In genomic region chr3:144253018-144253417, GRCm38 (mm10) we compare ENCODE assay signal across 24 mouse cellular contexts. TPM values are rescaled to one million over a fixed set of nuclear protein-coding genes. Genes with fewer than 3 reads are reported as not detected.
DNase-seq lines count a peak whose midpoint lies in the region; ATAC-seq and TF ChIP-seq lines count a peak whose summit lies in the region.
"Had no signal": no experiment of that assay in that cellular context is flagged by ENCODE, and none has a peak within 500 bp of the region (broad histone marks: within the 10 kb centered on the region; RNA-seq: fewer than 3 reads in every experiment).

No protein-coding gene starts in this region.

- H3K9ac ChIP-seq in stomach, postnatal 0 days (ENCODE audit: low read length): no peak overlapping the region
- H3K9ac ChIP-seq in lung, postnatal 0 days (replicated peaks; ENCODE audit: low read depth): no peak overlapping the region
- H3K9ac ChIP-seq: forebrain, postnatal 0 days; heart, embryonic 12.5 days; hindbrain, embryonic 15.5 days; intestine, embryonic 15.5 days; liver, embryonic 15.5 days; lung, embryonic 15.5 days; stomach, embryonic 15.5 days had no signal

- peak; percentile 59 for DNase-seq in CD4-positive helper T cell, adult 2 months (ENCODE audit: low read depth, low spot score)
- peak; percentile 64 for DNase-seq in thymus, postnatal 14 days
- no peak for DNase-seq in stomach, postnatal 0 days (ENCODE audit: low spot score)
- DNase-seq in lung, postnatal 0 days (ENCODE audit: low spot score): no peak
- no peak for DNase-seq in cerebellum, adult 2 months
- DNase-seq: adrenal gland, postnatal 10 days; cerebellum, adult 9-10 months; forebrain, postnatal 0 days; gastrocnemius, postnatal 14 days; kidney, adult 8-10 months; kidney, postnatal 10 days; liver; lung, postnatal 4 days had no signal

- H3K4me1 ChIP-seq in stomach, postnatal 0 days (replicated peaks; ENCODE audit: control insufficient read depth, insufficient read depth): no peaks in the 10 kb centered on the region
- no peaks in the 10 kb centered on the region for H3K4me1 ChIP-seq in lung, postnatal 0 days (ENCODE audit: insufficient read depth, low read depth, low read length)
- H3K4me1 ChIP-seq in cerebellum, adult 2 months (ENCODE audit: control insufficient read depth, insufficient read depth, low read length): no peaks in the 10 kb centered on the region
- H3K4me1 ChIP-seq: hindbrain, embryonic 15.5 days; liver, embryonic 15.5 days; stomach, embryonic 15.5 days had no signal

- TF ChIP-seq POLR2A in cerebellum, adult 2 months (IDR thresholded peaks at IDR 0.05; ENCODE audit: borderline replicate concordance, insufficient read depth, low read length): no peak

- TF ChIP-seq EP300 in stomach, postnatal 0 days (optimal IDR thresholded peaks at IDR 0.05): no peak
- TF ChIP-seq EP300 in lung, postnatal 0 days (IDR thresholded peaks at IDR 0.05): no peak

- H3K27ac ChIP-seq in stomach, postnatal 0 days (replicated peaks): no peak overlapping the region
- H3K27ac ChIP-seq in lung, postnatal 0 days (ENCODE audit: low read length): no peak overlapping the region
- no peak overlapping the region for H3K27ac ChIP-seq in cerebellum, adult 2 months (ENCODE audit: insufficient read depth, low read length)
- H3K27ac ChIP-seq: embryonic facial prominence, embryonic 10.5 days; hindbrain, embryonic 15.5 days; intestine, embryonic 15.5 days; limb, embryonic 10.5 days; liver, embryonic 15.5 days; lung, embryonic 15.5 days; stomach, embryonic 15.5 days had no signal

- H3K27me3 ChIP-seq in stomach, postnatal 0 days (ENCODE audit: control insufficient read depth, insufficient read depth, low read length): no peaks in the 10 kb centered on the region
- no peaks in the 10 kb centered on the region for H3K27me3 ChIP-seq in lung, postnatal 0 days (replicated peaks; ENCODE audit: insufficient read depth, low read length)
- H3K27me3 ChIP-seq in cerebellum, adult 2 months (ENCODE audit: control insufficient read depth, insufficient read depth, low read length): no peaks in the 10 kb centered on the region
- H3K27me3 ChIP-seq: heart, embryonic 12.5 days; hindbrain, embryonic 15.5 days; intestine, embryonic 15.5 days; liver, embryonic 15.5 days; lung, embryonic 15.5 days; stomach, embryonic 15.5 days had no signal

- peak; percentile 76 for ATAC-seq in activated CD4-positive, CD25-positive, alpha-beta regulatory T cell, adult 4 months
- ATAC-seq in megakaryocyte progenitor cell, adult 5-6 weeks (replicated peaks; ENCODE audit: poor library complexity): peak; percentile 29
- no peak for ATAC-seq in stomach, postnatal 0 days (ENCODE audit: low FRiP score, low TSS enrichment)
- no peak for ATAC-seq in lung, postnatal 0 days
- ATAC-seq: forebrain, postnatal 0 days; intestine, embryonic 15.5 days had no signal

- no peak for TF ChIP-seq CTCF in stomach, postnatal 0 days (IDR thresholded peaks at IDR 0.05; ENCODE audit: low read depth)
- no peak for TF ChIP-seq CTCF in lung, postnatal 0 days (IDR thresholded peaks at IDR 0.05)
- TF ChIP-seq CTCF in cerebellum, adult 2 months (IDR thresholded peaks at IDR 0.05; ENCODE audit: borderline replicate concordance, insufficient read depth, low read depth, low read length): no peak

- no peak overlapping the region for H3K4me2 ChIP-seq in stomach, postnatal 0 days (replicated peaks; ENCODE audit: low read depth)
- H3K4me2 ChIP-seq in lung, postnatal 0 days (replicated peaks; ENCODE audit: low read depth, low read length): no peak overlapping the region
- H3K4me2 ChIP-seq: heart, embryonic 12.5 days; hindbrain, embryonic 15.5 days; intestine, embryonic 15.5 days; liver, embryonic 15.5 days; lung, embryonic 15.5 days; midbrain, embryonic 11.5 days; stomach, embryonic 15.5 days had no signal

- 56% methylated on average over 6 of the region's 6 CpGs for WGBS in stomach, postnatal 0 days
- 55% methylated on average over 6 of the region's 6 CpGs for WGBS in lung, postnatal 0 days
- WGBS in cerebellum, adult 2 months: 80% methylated on average over 6 of the region's 6 CpGs

- H3K9me3 ChIP-seq in stomach, postnatal 0 days (ENCODE audit: control insufficient read depth, low read length): no peaks in the 10 kb centered on the region
- no peaks in the 10 kb centered on the region for H3K9me3 ChIP-seq in lung, postnatal 0 days (ENCODE audit: low read length)
- H3K9me3 ChIP-seq: embryonic facial prominence, embryonic 10.5 days; heart, embryonic 12.5 days; hindbrain, embryonic 15.5 days; intestine, embryonic 15.5 days; limb, embryonic 10.5 days; liver, embryonic 15.5 days; lung, embryonic 15.5 days; stomach, embryonic 15.5 days had no signal

- H3K36me3 ChIP-seq in stomach, postnatal 0 days (ENCODE audit: control insufficient read depth, insufficient read depth, low read length): no peaks in the 10 kb centered on the region
- H3K36me3 ChIP-seq in lung, postnatal 0 days (ENCODE audit: insufficient read depth, low read length): no peaks in the 10 kb centered on the region
- H3K36me3 ChIP-seq: embryonic facial prominence, embryonic 10.5 days; heart, embryonic 12.5 days; hindbrain, embryonic 15.5 days; intestine, embryonic 15.5 days; limb, embryonic 10.5 days; liver, embryonic 15.5 days; lung, embryonic 15.5 days; stomach, embryonic 15.5 days had no signal

- no peak overlapping the region for H3K4me3 ChIP-seq in stomach, postnatal 0 days (ENCODE audit: low read depth, low read length)
- H3K4me3 ChIP-seq in lung, postnatal 0 days (ENCODE audit: low read depth, low read length): no peak overlapping the region
- no peak overlapping the region for H3K4me3 ChIP-seq in cerebellum, adult 2 months (replicated peaks; ENCODE audit: insufficient read depth, low read depth, low read length)
- H3K4me3 ChIP-seq: embryonic facial prominence, embryonic 10.5 days; heart, embryonic 12.5 days; hindbrain, embryonic 15.5 days; intestine, embryonic 15.5 days; limb, embryonic 10.5 days; liver, embryonic 15.5 days; lung, embryonic 15.5 days; stomach, embryonic 15.5 days had no signal

RNA-seq across cellular contexts. Expression of gene Lmo4, which starts 48.0 kb away (rescaled TPM):
- polyA plus RNA-seq in activated CD4-positive, CD25-positive, alpha-beta regulatory T cell, adult 4 months (2017; shearing (Covaris generic)): 10 to 100 TPM in 1 of 2 experiments, 1 to 10 TPM in 1; 8.6 to 12.0 TPM
- total RNA-seq in megakaryocyte progenitor cell, adult 5-6 weeks (2015): 147 and 167 TPM in 2 replicates
- 37.0 and 44.7 TPM in 2 replicates for total RNA-seq in megakaryocyte progenitor cell, adult 5-6 weeks (2017)
- polyA plus RNA-seq in stomach, postnatal 0 days (2015; fragmentation: Nextera tagmentation; extraction: Ambion mirVana): 44.8 and 50.7 TPM in 2 replicates
- 62.8 and 65.3 TPM in 2 replicates for polyA plus RNA-seq in lung, postnatal 0 days (2015; fragmentation: Nextera tagmentation; extraction: Ambion mirVana)
- 45.3 and 49.1 TPM in 2 replicates for polyA plus RNA-seq in cerebellum, adult 2 months (2012; rRNA removed)

Comparison
In these comparisons a context has a peak if more than half of its experiments do, and no peak if none do; other contexts are left out.
1. DNase-seq: peak in CD4-positive helper T cell, adult 2 months (single experiment) and thymus, postnatal 14 days (single experiment); none in stomach, postnatal 0 days (single experiment), lung, postnatal 0 days (single experiment) and cerebellum, adult 2 months (0 of 2).
2. ATAC-seq: peak in activated CD4-positive, CD25-positive, alpha-beta regulatory T cell, adult 4 months (single experiment) and megakaryocyte progenitor cell, adult 5-6 weeks (single experiment); none in stomach, postnatal 0 days (single experiment) and lung, postnatal 0 days (single experiment).